Mouse (Mus musculus) hindbrain, embryonic 15.5 days (tissue): ENCODE measurements around the gene Olfr959. TPM values are rescaled to one million over a fixed set of nuclear protein-coding genes. Genes with fewer than 3 reads are reported as not detected.

Experiments
- ATAC-seq: fragments of 200-750 bp; cut with Nextera tagmentation; 2 replicates; pipeline ENCODE4 v1.8.0; 2017; ENCODE audit warnings: low read depth, moderate number of reproducible peaks, moderate TSS enrichment; ENCODE audit not compliant: low FRiP score
- H3K27ac ChIP-seq: fragments of 300-500 bp; sonication (generic); replicated peaks from 2 replicates; pipeline ENCODE4 v1.5.1; 2015; ENCODE audit warnings: mild to moderate bottlenecking, inconsistent platforms
- H3K27me3 ChIP-seq: fragments of 300-500 bp; sonication (generic); 2 replicates; pipeline ENCODE4 v1.6.1; 2015; ENCODE audit warnings: control low read depth, inconsistent platforms
- H3K36me3 ChIP-seq: fragments of 300-500 bp; sonication (generic); 2 replicates; pipeline ENCODE4 v1.6.1; 2015; ENCODE audit warnings: control low read depth, inconsistent platforms
- H3K4me1 ChIP-seq: fragments of 300-500 bp; sonication (generic); replicated peaks from 2 replicates; pipeline ENCODE4 v1.6.1; 2015; ENCODE audit warnings: control low read depth, inconsistent platforms
- H3K4me2 ChIP-seq: fragments of 300-500 bp; sonication (generic); 2 replicates; pipeline ENCODE4 v1.6.1; 2015; ENCODE audit warnings: moderate library complexity, mild to moderate bottlenecking, inconsistent platforms
- H3K4me3 ChIP-seq: fragments of 300-500 bp; sonication (generic); 2 replicates; pipeline ENCODE4 v1.5.1; 2015; ENCODE audit warnings: mild to moderate bottlenecking, inconsistent platforms
- H3K9ac ChIP-seq: fragments of 300-500 bp; sonication (generic); 2 replicates; pipeline ENCODE4 v1.6.1; 2015; ENCODE audit warnings: inconsistent platforms
- H3K9me3 ChIP-seq: fragments of 300-500 bp; sonication (generic); 2 replicates; pipeline ENCODE4 v1.6.1; 2016; ENCODE audit warnings: control low read depth, inconsistent platforms
- WGBS: fragments of 180-500 bp; shearing (Covaris S2); methylation state at CpG from one replicate; pipeline ENCODE4 v1.1.7; 2015; 5-methylcytosine and 5-hydroxymethylcytosine counted together
- polyA plus RNA-seq: library from polyadenylated mRNA; unstranded; fragments of >200 nt; fragmentation: Nextera tagmentation; extraction: Ambion mirVana; gene quantifications from 2 replicates; pipeline ENCODE4 v1.2.1, GENCODE M21; 2015

The Olfr959 gene
- polyA plus RNA-seq: not detected in 2 replicates

- 86% methylated on average over 3 of the region's 3 CpGs for WGBS
- Histone ChIP-seq H3K27ac (no peak within 1 kb of the TSS), H3K4me3 (no peak within 1 kb of the TSS), H3K27me3 (no peaks in the 10 kb centered on the region), H3K4me1 (no peaks in the 10 kb centered on the region), H3K4me2 (no peak within 1 kb of the TSS), H3K36me3 (no peaks in the 10 kb centered on the region), H3K9ac (no peak within 1 kb of the TSS), H3K9me3 (no peaks in the 10 kb centered on the region)
- no peak for ATAC-seq
Measured at GRCm38 (mm10) chr9:39575469-39575868, at the start of gene Olfr959. Gene Olfr959, minus strand, starts transcription at chr9:39575569.

GRCm38 (mm10) chr9:39624711-39625110 lies 49.3 kb upstream of the Olfr959 start:
- H3K27ac ChIP-seq: no peak overlapping the region
- no peaks in the 10 kb centered on the region for H3K9me3 ChIP-seq
- no peaks in the 10 kb centered on the region for H3K4me1 ChIP-seq
- H3K36me3 ChIP-seq: no peaks in the 10 kb centered on the region
- H3K4me3 ChIP-seq: no peak overlapping the region
- no peak overlapping the region for H3K9ac ChIP-seq
- H3K4me2 ChIP-seq: no peak overlapping the region
- no peaks in the 10 kb centered on the region for H3K27me3 ChIP-seq
- no peak for ATAC-seq
- 84% methylated on average over 2 of the region's 2 CpGs for WGBS

GRCm38 (mm10) chr9:39623783-39624182 lies 48.4 kb upstream of the Olfr959 start:
- no peak overlapping the region for H3K27ac ChIP-seq
- no peak overlapping the region for H3K4me3 ChIP-seq
- H3K27me3 ChIP-seq: no peaks in the 10 kb centered on the region
- no peaks in the 10 kb centered on the region for H3K9me3 ChIP-seq
- H3K4me1 ChIP-seq: no peaks in the 10 kb centered on the region
- H3K4me2 ChIP-seq: no peak overlapping the region
- WGBS: 93% methylated on average over 3 of the region's 3 CpGs
- no peak overlapping the region for H3K9ac ChIP-seq
- H3K36me3 ChIP-seq: no peaks in the 10 kb centered on the region
- ATAC-seq: no peak

GRCm38 (mm10) chr9:39621073-39621472 lies 45.7 kb upstream of the Olfr959 start, which contains the start of gene Olfr960:
Gene Olfr960, plus strand, starts transcription at chr9:39621373.
- no peak within 1 kb of the TSS for H3K9ac ChIP-seq
- H3K9me3 ChIP-seq: no peaks in the 10 kb centered on the region
- H3K4me2 ChIP-seq: no peak within 1 kb of the TSS
- no peaks in the 10 kb centered on the region for H3K4me1 ChIP-seq
- no peak within 1 kb of the TSS for H3K4me3 ChIP-seq
- H3K36me3 ChIP-seq: no peaks in the 10 kb centered on the region
- H3K27me3 ChIP-seq: no peaks in the 10 kb centered on the region
- 64% methylated on average over 1 of the region's 1 CpGs for WGBS
- H3K27ac ChIP-seq: no peak within 1 kb of the TSS
- ATAC-seq: no peak

GRCm38 (mm10) chr9:39611953-39612352 lies 36.6 kb upstream of the Olfr959 start:
- Histone ChIP-seq H3K27ac (no peak overlapping the region), H3K4me1 (no peaks in the 10 kb centered on the region), H3K4me3 (no peak overlapping the region), H3K36me3 (no peaks in the 10 kb centered on the region), H3K27me3 (no peaks in the 10 kb centered on the region), H3K9ac (no peak overlapping the region), H3K4me2 (no peak overlapping the region), H3K9me3 (no peaks in the 10 kb centered on the region)
- 59% methylated on average over 1 of the region's 1 CpGs for WGBS
- no peak for ATAC-seq

GRCm38 (mm10) chr9:39610355-39610754 lies 35.0 kb upstream of the Olfr959 start, which contains the start of gene Olfr148:
Gene Olfr148, plus strand, starts transcription at chr9:39610655.
- Histone ChIP-seq H3K4me2 (no peak within 1 kb of the TSS), H3K27me3 (no peaks in the 10 kb centered on the region), H3K27ac (no peak within 1 kb of the TSS), H3K4me1 (no peaks in the 10 kb centered on the region), H3K4me3 (no peak within 1 kb of the TSS), H3K36me3 (no peaks in the 10 kb centered on the region), H3K9me3 (no peaks in the 10 kb centered on the region), H3K9ac (no peak within 1 kb of the TSS)
- WGBS: 77% methylated on average over 3 of the region's 3 CpGs
- no peak for ATAC-seq

- Histone ChIP-seq H3K9me3 (no peaks in the 10 kb centered on the region), H3K27me3 (no peaks in the 10 kb centered on the region), H3K4me1 (peaks cover 10% of the 10 kb centered on the region; the same call in 1 of the 2 replicates), H3K36me3 (no peaks in the 10 kb centered on the region), H3K27ac (no peak overlapping the region), H3K4me3 (no peak overlapping the region), H3K4me2 (no peak overlapping the region), H3K9ac (no peak overlapping the region)
- no peak for ATAC-seq
Measured at GRCm38 (mm10) chr9:39608497-39608896, 33.1 kb upstream of the Olfr959 start.

- Histone ChIP-seq H3K4me3 (peak within 1 kb of the TSS; percentile 52), H3K9ac (peak within 1 kb of the TSS; percentile 51), H3K9me3 (no peaks in the 10 kb centered on the region), H3K4me1 (peaks cover 23% of the 10 kb centered on the region), H3K27ac (peak within 1 kb of the TSS; percentile 74), H3K4me2 (peak within 1 kb of the TSS; percentile 93), H3K36me3 (no peaks in the 10 kb centered on the region), H3K27me3 (no peaks in the 10 kb centered on the region)
- peak; percentile 50 for ATAC-seq
- under 1% methylated on average over 8 of the region's 8 CpGs for WGBS
Measured at GRCm38 (mm10) chr9:39603999-39604453, 28.7 kb upstream of the Olfr959 start, which contains the start of gene AW551984. Gene AW551984, minus strand, starts transcription at chr9:39604403.

- H3K36me3 ChIP-seq: peaks cover 1% of the 10 kb centered on the region; the same call in 1 of the 2 replicates
- 1% methylated on average over 9 of the region's 9 CpGs for WGBS
- H3K27ac ChIP-seq: peak overlapping the region; percentile 74
- no peaks in the 10 kb centered on the region for H3K9me3 ChIP-seq
- peaks cover 23% of the 10 kb centered on the region for H3K4me1 ChIP-seq
- peak; percentile 73; the same call in 1 of the 2 replicates for ATAC-seq
- H3K9ac ChIP-seq: peak overlapping the region; percentile 51
- peak overlapping the region; percentile 93 for H3K4me2 ChIP-seq
- H3K4me3 ChIP-seq: peak overlapping the region; percentile 52
- no peaks in the 10 kb centered on the region for H3K27me3 ChIP-seq
Measured at GRCm38 (mm10) chr9:39603333-39603845, 28.0 kb upstream of the Olfr959 start.

GRCm38 (mm10) chr9:39602536-39603332 lies 27.4 kb upstream of the Olfr959 start:
- peaks cover 6% of the 10 kb centered on the region for H3K36me3 ChIP-seq
- peak; percentile 95 for ATAC-seq
- WGBS: under 1% methylated on average over 19 of the region's 19 CpGs
- H3K27ac ChIP-seq: peak overlapping the region; percentile 74
- peak overlapping the region; percentile 51 for H3K9ac ChIP-seq
- peaks cover 23% of the 10 kb centered on the region for H3K4me1 ChIP-seq
- peak overlapping the region; percentile 52 for H3K4me3 ChIP-seq
- peak overlapping the region; percentile 93 for H3K4me2 ChIP-seq
- H3K27me3 ChIP-seq: no peaks in the 10 kb centered on the region
- H3K9me3 ChIP-seq: no peaks in the 10 kb centered on the region

GRCm38 (mm10) chr9:39577050-39577449 lies 1.7 kb upstream of the Olfr959 start:
- H3K27me3 ChIP-seq: no peaks in the 10 kb centered on the region
- no peaks in the 10 kb centered on the region for H3K9me3 ChIP-seq
- no peaks in the 10 kb centered on the region for H3K4me1 ChIP-seq
- no peak for ATAC-seq
- no peaks in the 10 kb centered on the region for H3K36me3 ChIP-seq
- no peak overlapping the region for H3K4me3 ChIP-seq
- WGBS: 91% methylated on average over 5 of the region's 5 CpGs
- H3K4me2 ChIP-seq: no peak overlapping the region
- no peak overlapping the region for H3K9ac ChIP-seq
- no peak overlapping the region for H3K27ac ChIP-seq

GRCm38 (mm10) chr9:39558349-39558647 lies 17.1 kb downstream of the Olfr959 start:
- Histone ChIP-seq H3K27ac (peak overlapping the region; percentile 85), H3K27me3 (no peaks in the 10 kb centered on the region), H3K4me2 (no peak overlapping the region), H3K36me3 (no peaks in the 10 kb centered on the region), H3K4me3 (no peak overlapping the region), H3K4me1 (peaks cover 14% of the 10 kb centered on the region), H3K9ac (no peak overlapping the region), H3K9me3 (no peaks in the 10 kb centered on the region)
- ATAC-seq: peak; percentile 44; the same call in 1 of the 2 replicates
